Mouse (Mus musculus): ENCODE measurements around the gene Olfr194.
"Not testable (repeated sequence)": the region's sequence is repeated elsewhere in the genome, so short reads cannot be mapped to it uniquely, and the experiment has no call there.

The Olfr194 gene

GRCm38 (mm10) chr16:59120969-59121368 lies at the start of gene Olfr194:
Gene Olfr194 (minus strand): TSS chr16:59121069.
- DNase-seq (ENCODE audit: low read depth, low spot score) = no peak

- DNase-seq (ENCODE audit: low read depth, low spot score) = no peak
These were observed 49.5 kb upstream of the Olfr194 start, which contains the start of gene Olfr196 for GRCm38 (mm10) chr16:59170354-59170753. Gene Olfr196 (minus strand): TSS chr16:59170454.

- DNase-seq (ENCODE audit: low read depth, low spot score) = no peak
These were observed 31.1 kb upstream of the Olfr194 start for GRCm38 (mm10) chr16:59151996-59152395.

- DNase-seq (ENCODE audit: low read depth, low spot score) = no peak
These were observed 25.9 kb upstream of the Olfr194 start, which contains the start of gene Olfr195 for GRCm38 (mm10) chr16:59146746-59147145. Gene Olfr195 (plus strand): TSS chr16:59147046.

- DNase-seq (ENCODE audit: low read depth, low spot score) = no peak
These were observed 20.2 kb upstream of the Olfr194 start for GRCm38 (mm10) chr16:59141105-59141504.

GRCm38 (mm10) chr16:59130740-59131139 lies 9.9 kb upstream of the Olfr194 start:
- DNase-seq (ENCODE audit: low read depth, low spot score) = no peak

GRCm38 (mm10) chr16:59111781-59112180 lies 9.1 kb downstream of the Olfr194 start, which contains the start of gene Olfr193:
Gene Olfr193 (minus strand): TSS chr16:59111881.
- no peak for DNase-seq (ENCODE audit: low read depth, low spot score)

- DNase-seq (ENCODE audit: low read depth, low spot score) = not testable (repeated sequence)
These were observed 12.3 kb downstream of the Olfr194 start for GRCm38 (mm10) chr16:59108522-59108921.

GRCm38 (mm10) chr16:59105312-59105711 lies 15.6 kb downstream of the Olfr194 start:
- DNase-seq (ENCODE audit: low read depth, low spot score) = no peak

- not testable (repeated sequence) for DNase-seq (ENCODE audit: low read depth, low spot score)
These were observed 31.1 kb downstream of the Olfr194 start, which contains the start of gene Olfr191 for GRCm38 (mm10) chr16:59089722-59090121. Gene Olfr191 (minus strand): TSS chr16:59089822.

GRCm38 (mm10) chr16:59081113-59081512 lies 39.8 kb downstream of the Olfr194 start:
- not testable (repeated sequence) for DNase-seq (ENCODE audit: low read depth, low spot score)

- DNase-seq (ENCODE audit: low read depth, low spot score) = no peak
These were observed 43.0 kb downstream of the Olfr194 start, which contains the start of gene Olfr190 for GRCm38 (mm10) chr16:59077905-59078304. Gene Olfr190 (minus strand): TSS chr16:59078005.

- DNase-seq (ENCODE audit: low read depth, low spot score) = no peak
These were observed 47.3 kb downstream of the Olfr194 start for GRCm38 (mm10) chr16:59073520-59073919.

- DNase-seq (ENCODE audit: low read depth, low spot score) = no peak
These were observed 49.1 kb downstream of the Olfr194 start for GRCm38 (mm10) chr16:59071755-59072154.
